Mouse (Mus musculus): Measurements from ENCODE around the gene Trpv4.

The Trpv4 gene

GRCm38 (mm10) chr5:114590043-114590913 is 67.9 kb downstream of the Trpv4 start:
- DNase-seq (ENCODE audit: low spot score in 2 of 2), result no peak

- no peak for DNase-seq (ENCODE audit: low spot score in 2 of 2)
Measured at GRCm38 (mm10) chr5:114589454-114589853, 68.8 kb downstream of the Trpv4 start.

GRCm38 (mm10) chr5:114589026-114589425 is 69.2 kb downstream of the Trpv4 start:
- DNase-seq (ENCODE audit: low spot score in 2 of 2), result no peak

DNA sequence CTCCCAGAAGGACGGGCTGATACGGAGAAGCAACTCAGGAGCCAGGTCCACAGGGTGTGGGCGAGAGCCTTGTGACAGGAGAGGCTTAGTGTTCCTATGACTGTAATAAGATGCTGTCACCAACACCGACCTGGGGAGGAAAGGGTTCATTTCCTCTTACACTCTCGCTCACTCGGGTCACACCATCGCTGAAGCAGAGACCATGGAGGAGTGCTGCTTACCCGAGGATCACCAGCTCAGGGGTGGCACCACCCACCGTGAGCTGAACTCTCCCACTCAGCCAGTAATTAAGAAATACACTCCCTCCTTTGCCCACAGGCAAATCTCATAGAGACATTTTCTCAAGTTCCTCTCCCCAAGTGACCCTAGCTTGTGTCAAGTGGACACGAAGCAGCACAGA is 69.8 kb downstream of the Trpv4 start:
- DNase-seq (ENCODE audit: low spot score in 2 of 2), result no peak

DNA sequence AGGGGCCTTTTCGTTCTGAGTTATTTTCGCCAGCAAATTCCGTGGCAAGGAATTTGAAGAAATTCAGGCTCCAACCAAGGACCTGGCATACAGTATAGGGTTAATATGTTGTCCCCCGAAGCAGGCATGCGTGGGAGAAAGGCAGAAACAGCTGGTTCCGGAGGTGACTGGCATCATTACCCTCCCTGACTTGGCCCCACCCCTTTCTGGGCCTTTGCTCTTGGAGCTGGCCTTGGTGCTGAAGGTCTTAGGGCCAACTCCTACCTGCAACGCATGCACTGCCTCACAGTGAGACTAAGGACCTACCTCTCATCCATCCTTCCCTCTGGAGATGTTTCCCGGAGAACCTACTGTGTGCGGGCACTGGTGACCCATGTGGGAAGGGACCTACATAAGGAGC is 70.3 kb downstream of the Trpv4 start:
- DNase-seq (ENCODE audit: low spot score in 2 of 2), result peak in 1 of 2 experiments; percentile 26

GRCm38 (mm10) chr5:114585682-114586081 is 72.5 kb downstream of the Trpv4 start:
- no peak for DNase-seq (ENCODE audit: low spot score in 2 of 2)

DNA sequence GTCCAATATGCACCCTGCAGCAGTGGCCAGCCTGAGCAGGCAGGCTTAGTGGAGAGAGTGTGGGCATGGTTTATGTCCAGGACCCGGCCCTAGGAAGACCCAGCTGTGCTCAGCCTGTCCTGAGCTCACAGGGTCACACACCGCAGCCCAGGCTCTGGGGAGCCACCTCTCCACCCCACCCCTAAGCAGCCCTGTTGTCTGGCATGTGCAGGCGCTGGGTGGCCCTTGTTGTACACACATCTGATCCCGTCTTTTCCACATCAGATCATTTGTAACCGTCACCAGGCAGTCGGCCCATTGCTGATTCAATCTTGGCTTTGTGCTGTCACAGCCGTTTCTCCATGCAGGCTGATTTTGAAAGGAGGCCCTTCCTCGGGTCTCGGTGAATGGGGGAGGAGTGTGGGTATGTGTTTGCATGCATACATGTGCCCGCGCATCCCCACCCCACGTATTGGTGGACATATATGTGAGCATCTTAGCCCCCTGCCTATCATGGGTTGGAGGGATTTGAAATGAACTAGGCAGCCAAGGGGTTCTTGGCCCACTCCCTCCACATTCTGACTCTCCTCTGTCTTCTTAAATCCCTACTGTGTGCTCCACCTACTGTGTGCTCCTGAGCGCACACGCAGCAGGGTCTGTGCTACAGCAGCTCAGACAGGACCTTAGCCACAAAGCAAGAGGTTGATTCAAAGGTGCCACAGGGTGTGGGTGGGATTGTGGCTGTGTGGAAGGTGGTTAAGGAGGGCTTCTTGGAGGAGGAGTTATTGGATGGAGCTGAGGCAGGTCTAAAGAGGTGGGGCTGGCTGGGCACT is 73.7 kb downstream of the Trpv4 start:
- no peak for DNase-seq (ENCODE audit: low spot score in 2 of 2)

GRCm38 (mm10) chr5:114583490-114584175 is 74.6 kb downstream of the Trpv4 start:
- DNase-seq (ENCODE audit: low spot score in 2 of 2), result no peak

DNA sequence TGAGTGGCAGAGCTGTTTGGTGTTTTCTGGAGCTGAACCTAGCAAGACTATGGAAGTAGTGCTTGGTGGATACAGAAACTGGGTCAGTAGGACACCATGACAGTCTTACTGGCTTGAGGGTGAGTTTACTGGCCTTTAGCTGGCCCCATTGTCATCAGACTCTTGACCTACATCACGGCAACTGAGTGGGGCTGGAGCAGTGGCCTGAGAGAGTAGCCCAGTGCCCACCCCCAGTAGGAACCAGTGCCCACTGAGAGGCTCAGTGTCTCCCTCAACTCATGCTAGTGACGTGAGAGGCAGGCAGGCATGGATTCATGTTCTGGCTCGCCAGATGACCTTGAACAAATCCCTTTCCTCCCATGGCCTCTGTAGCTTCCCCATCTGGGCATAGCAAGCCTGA is 75.2 kb downstream of the Trpv4 start:
- no peak for DNase-seq (ENCODE audit: low spot score in 2 of 2)

DNA sequence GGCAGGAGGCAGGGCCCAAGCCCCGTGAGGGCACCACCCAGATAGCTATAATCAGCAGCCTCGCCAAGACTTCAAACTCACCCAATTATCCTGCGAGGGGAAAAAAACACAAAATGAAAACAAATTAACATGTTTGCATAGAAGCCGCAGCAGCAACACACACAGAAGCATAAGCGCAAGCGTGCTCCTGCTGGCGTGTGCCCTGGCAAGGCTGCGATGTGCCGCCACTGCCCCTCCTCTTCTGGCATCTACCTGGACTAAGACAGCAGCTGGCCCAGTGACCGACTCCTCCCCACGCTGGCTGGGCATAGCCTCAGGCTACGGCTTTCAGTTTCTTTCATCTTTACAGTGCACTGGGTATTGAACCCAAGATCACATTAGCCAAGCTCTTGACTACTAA is 76.7 kb downstream of the Trpv4 start:
- no peak for DNase-seq (ENCODE audit: low spot score in 2 of 2)

- no peak for DNase-seq (ENCODE audit: low spot score in 2 of 2)
Measured at GRCm38 (mm10) chr5:114579714-114580357, 78.4 kb downstream of the Trpv4 start.

DNA sequence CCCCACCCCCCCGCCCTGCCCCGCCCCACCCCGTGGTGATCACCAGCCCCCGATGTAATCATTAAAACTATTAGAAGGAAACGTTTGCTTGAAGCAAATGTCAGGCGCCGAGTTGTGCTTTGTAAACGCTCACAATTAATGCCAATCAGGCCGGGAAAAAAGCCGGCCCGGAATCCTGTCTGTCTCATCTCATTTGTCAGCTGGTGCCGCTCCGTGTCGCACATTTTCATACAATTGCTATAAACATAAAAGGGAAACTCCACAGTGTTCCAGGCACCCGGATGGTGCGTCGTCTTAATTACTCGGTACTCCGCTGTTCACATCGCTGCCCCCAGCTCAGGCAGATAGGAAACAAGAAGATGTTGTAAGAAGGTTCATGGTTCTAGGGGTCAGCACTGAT is 79.9 kb downstream of the Trpv4 start:
- DNase-seq (ENCODE audit: low spot score in 2 of 2), result no peak

GRCm38 (mm10) chr5:114575986-114576605 is 82.1 kb downstream of the Trpv4 start:
- DNase-seq (ENCODE audit: low spot score in 2 of 2), result no peak

GRCm38 (mm10) chr5:114575530-114575929 is 82.7 kb downstream of the Trpv4 start:
- no peak for DNase-seq (ENCODE audit: low spot score in 2 of 2)

DNA sequence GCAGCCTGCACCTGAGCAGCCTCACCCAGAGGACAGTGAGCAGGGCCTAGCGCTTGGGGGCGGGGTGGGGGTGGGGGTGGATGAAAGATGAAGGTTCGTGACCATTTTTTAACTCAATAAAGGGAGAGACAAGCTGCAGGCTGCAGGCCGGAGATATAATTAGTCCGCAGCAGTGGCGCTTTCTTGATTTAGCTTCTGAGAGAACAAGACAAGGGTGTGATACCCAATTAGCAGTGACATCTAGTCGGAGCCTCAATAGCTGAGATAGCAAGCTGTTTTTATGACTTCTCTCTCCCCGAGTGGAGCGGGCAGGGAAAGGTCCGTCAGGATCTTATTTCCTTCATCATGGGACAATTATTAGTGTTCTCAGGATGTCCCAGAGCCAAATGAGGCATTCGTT is 83.2 kb downstream of the Trpv4 start:
- DNase-seq (ENCODE audit: low spot score in 2 of 2), result no peak

DNA sequence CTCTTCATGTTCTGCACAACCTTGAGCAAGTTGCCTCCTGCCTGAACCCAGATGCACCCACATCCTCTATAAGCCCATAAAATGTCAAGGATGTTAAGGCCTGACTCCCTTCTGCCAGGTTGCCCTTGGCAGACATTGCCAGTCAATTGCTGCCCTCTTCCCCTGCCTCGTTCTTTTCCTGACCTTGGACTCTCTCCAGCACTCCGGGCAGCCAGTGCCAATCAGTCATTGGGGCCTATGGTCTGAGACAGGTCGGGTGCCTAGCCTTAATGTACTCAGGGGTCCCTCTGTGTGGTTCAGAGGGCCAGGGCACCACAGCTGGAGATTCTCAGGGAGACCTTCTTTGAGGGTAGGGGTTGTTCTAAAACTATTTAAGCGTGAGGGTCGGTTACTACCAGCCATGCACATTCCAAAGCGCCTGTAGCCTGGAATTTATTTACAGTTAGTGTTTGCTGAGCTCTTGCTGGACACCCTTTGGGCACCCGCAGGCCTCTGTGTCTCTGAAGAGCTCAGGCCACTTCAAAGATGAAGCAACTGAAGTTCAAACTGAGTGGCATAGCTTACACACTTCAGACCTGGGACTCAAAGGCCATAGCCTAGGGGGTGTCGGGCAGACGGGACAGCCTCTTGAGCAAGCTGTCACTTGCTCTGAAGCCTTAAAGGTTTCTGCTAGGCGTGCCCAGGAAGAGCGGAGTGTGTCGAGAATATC is 84.1 kb downstream of the Trpv4 start:
- no peak for DNase-seq (ENCODE audit: low spot score in 2 of 2)

- no peak for DNase-seq (ENCODE audit: low spot score in 2 of 2)
Measured at GRCm38 (mm10) chr5:114572997-114573396, 85.2 kb downstream of the Trpv4 start.

All from urinary bladder, adult 18-20 months (tissue).